Mouse (Mus musculus) thymus, adult 2 months (tissue): Measurements from ENCODE around the gene Orm2.

Source experiments
- CTCF ChIP-seq: fragments of 200-500 bp; IDR thresholded peaks from 2 replicates; pipeline ENCODE4 v1.5.1; 2012; ENCODE audit warnings: mild to moderate bottlenecking, control low read depth, low read length, moderate library complexity, borderline replicate concordance; ENCODE audit not compliant: control insufficient read depth, poor library complexity, insufficient read depth; ENCODE audit errors: extremely low read depth
- POLR2A ChIP-seq: fragments of 200-500 bp; IDR thresholded peaks from 2 replicates; pipeline ENCODE4 v1.6.1; 2012; ENCODE audit warnings: mild to moderate bottlenecking, low read length, control low read depth, moderate library complexity; ENCODE audit not compliant: control insufficient read depth, poor library complexity, insufficient read depth; ENCODE audit errors: extremely low read depth

DNA sequence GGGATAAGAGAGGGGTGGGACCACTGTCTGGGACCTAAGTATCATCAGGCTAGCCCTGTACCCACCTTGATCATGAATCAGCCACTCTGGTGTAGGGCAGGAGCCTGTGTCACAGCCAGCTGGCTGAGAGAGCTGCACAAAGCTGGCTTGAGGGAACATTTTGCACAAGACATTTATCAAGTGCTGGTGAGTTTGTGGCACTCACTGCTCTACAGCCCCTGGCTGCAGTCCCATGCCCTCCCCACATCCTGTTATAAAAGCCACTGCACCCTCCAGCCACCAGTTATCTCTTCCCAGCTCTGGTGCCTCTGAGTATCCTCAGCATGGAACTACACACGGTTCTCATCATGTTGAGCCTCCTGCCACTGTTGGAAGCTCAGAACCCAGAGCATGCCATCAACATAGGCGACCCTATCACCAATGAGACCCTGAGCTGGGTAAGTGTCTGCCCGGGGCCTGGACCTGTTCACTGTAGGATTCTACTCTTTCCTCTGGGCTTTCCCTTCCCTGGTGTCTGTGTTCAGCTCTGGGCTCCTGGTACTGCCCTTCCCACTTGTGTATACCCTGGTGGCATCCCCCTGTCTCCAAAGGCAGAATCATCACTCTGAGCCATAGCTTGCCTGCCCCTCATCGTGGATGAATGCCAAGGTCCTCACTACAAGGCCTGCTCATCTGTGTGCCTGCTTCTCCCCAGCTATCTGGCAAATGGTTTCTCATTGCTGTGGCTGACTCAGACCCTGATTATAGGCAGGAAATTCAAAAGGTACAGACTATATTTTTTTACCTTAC lies 6.2 kb upstream of the Orm2 start, which contains the start of gene Orm3:
- no peak for TF ChIP-seq POLR2A
- TF ChIP-seq CTCF: no peak
